Mouse (Mus musculus) embryonic facial prominence, embryonic 10.5 days (tissue): ENCODE measurements around the gene Anln. TPM values are rescaled to one million over a fixed set of nuclear protein-coding genes. Genes with fewer than 3 reads are reported as not detected.
"Not testable (repeated sequence)": the region's sequence is repeated elsewhere in the genome, so short reads cannot be mapped to it uniquely, and the experiment has no call there.

Experiments used
- DNase-seq: peaks from one replicate; pipeline ENCODE4 v3.0.0-alpha.2; 2017; ENCODE audit warnings: low spot score
- H3K27ac ChIP-seq: fragments of 300-500 bp; sonication (generic); replicated peaks from 2 replicates; pipeline ENCODE4 v1.5.1; 2016; ENCODE audit warnings: mild to moderate bottlenecking
- H3K27me3 ChIP-seq: fragments of 300-500 bp; sonication (generic); replicated peaks from 2 replicates; pipeline ENCODE4 v1.6.1; 2016; ENCODE audit warnings: low read depth, mild to moderate bottlenecking; ENCODE audit not compliant: poor library complexity, severe bottlenecking
- H3K36me3 ChIP-seq: fragments of 300-500 bp; sonication (generic); replicated peaks from 2 replicates; pipeline ENCODE4 v1.6.1; 2016; ENCODE audit warnings: mild to moderate bottlenecking, moderate library complexity
- H3K4me1 ChIP-seq: fragments of 300-500 bp; sonication (generic); 2 replicates; pipeline ENCODE4 v1.6.1; 2016
- H3K4me3 ChIP-seq: fragments of 300-500 bp; sonication (generic); 2 replicates; pipeline ENCODE4 v1.5.1; 2016; ENCODE audit warnings: mild to moderate bottlenecking, moderate library complexity
- H3K9me3 ChIP-seq: fragments of 300-500 bp; sonication (generic); 2 replicates; pipeline ENCODE4 v1.6.1; 2016; ENCODE audit warnings: mild to moderate bottlenecking
- WGBS: fragments of 180-500 bp; shearing (Covaris S2); methylation state at CpG from one replicate; pipeline ENCODE4 v1.1.7; 2016; 5-methylcytosine and 5-hydroxymethylcytosine counted together
- polyA plus RNA-seq: library from polyadenylated mRNA; unstranded; fragments of >200 nt; fragmentation: Nextera tagmentation; extraction: Ambion mirVana; gene quantifications from 2 replicates; pipeline ENCODE4 v1.2.1, GENCODE M21; 2016

The Anln gene
- polyA plus RNA-seq, 1 experiment from 2014 or later, result 41.6 TPM

DNA sequence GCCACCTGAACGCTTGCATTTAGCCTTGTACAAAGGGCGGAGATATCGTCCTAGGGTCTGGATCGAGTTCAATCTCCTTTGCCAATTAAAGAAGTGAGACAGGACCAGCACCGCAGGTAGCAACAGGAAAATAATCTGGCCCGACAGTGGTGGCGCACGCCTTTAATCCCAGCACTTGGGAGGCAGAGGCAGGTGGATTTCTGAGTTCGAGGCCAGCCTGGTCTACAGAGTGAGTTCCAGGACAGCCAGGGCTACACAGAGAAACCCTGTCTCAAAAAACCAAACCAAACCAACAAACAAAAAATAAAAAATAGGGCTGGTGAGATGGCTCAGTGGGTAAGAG is 81.1 kb downstream of the Anln start:
- not testable (repeated sequence) for DNase-seq, H3K27me3 ChIP-seq
- Histone ChIP-seq H3K27ac (peak overlapping the region; percentile 99), H3K4me3 (peak overlapping the region; percentile 90), H3K9me3 (peaks cover 22% of the 10 kb centered on the region; the same call in 1 of the 2 replicates), H3K36me3 (peaks cover 28% of the 10 kb centered on the region), H3K4me1 (peaks cover 12% of the 10 kb centered on the region)
- 17% methylated on average over 9 of the region's 9 CpGs for WGBS

- under 1% methylated on average over 56 of the region's 56 CpGs for WGBS
- Histone ChIP-seq H3K27ac (peak within 1 kb of the TSS; percentile 99), H3K4me1 (peaks cover 12% of the 10 kb centered on the region), H3K27me3 (no peaks in the 10 kb centered on the region), H3K4me3 (peak within 1 kb of the TSS; percentile 90), H3K9me3 (peaks cover 24% of the 10 kb centered on the region; the same call in 1 of the 2 replicates), H3K36me3 (peaks cover 34% of the 10 kb centered on the region)
- peak; percentile 97 for DNase-seq
These were observed 81.7 kb downstream of the Anln start, which contains the start of gene Zfp810 for GRCm38 (mm10) chr9:22307156-22307919. TSS of gene Zfp810 (minus strand) at chr9:22307648.

GRCm38 (mm10) chr9:22306726-22307125 is 82.3 kb downstream of the Anln start:
- H3K4me1 ChIP-seq, result peaks cover 12% of the 10 kb centered on the region
- H3K27me3 ChIP-seq, result no peaks in the 10 kb centered on the region
- peaks cover 40% of the 10 kb centered on the region for H3K36me3 ChIP-seq
- peak; percentile 46 for DNase-seq
- peak overlapping the region; percentile 99 for H3K27ac ChIP-seq
- H3K9me3 ChIP-seq, result peaks cover 18% of the 10 kb centered on the region; the same call in 1 of the 2 replicates
- 17% methylated on average over 6 of the region's 6 CpGs for WGBS
- peak overlapping the region; percentile 90 for H3K4me3 ChIP-seq

GRCm38 (mm10) chr9:22302199-22302598 is 86.8 kb downstream of the Anln start:
- Histone ChIP-seq H3K9me3 (peaks cover 14% of the 10 kb centered on the region; the same call in 1 of the 2 replicates), H3K27me3 (no peaks in the 10 kb centered on the region), H3K4me3 (no peak overlapping the region), H3K36me3 (peaks cover 84% of the 10 kb centered on the region), H3K4me1 (peaks cover 12% of the 10 kb centered on the region), H3K27ac (no peak overlapping the region)
- DNase-seq, result no peak
- WGBS, result 97% methylated on average over 1 of the region's 1 CpGs

Other genes starting within 250 kb of the Anln start
- 45.1 and 48.2 TPM in 2 replicates for gene Pigyl, start 232.3 kb downstream of the Anln start, polyA plus RNA-seq
- 0.24 and 0.26 TPM in 2 replicates for gene Zfp872, start 201.1 kb downstream of the Anln start, polyA plus RNA-seq
- 11.2 and 12.7 TPM in 2 replicates for gene Zfp809, start 163.5 kb downstream of the Anln start, polyA plus RNA-seq
- 8.3 and 9.3 TPM in 2 replicates for gene Zfp599, start 129.3 kb downstream of the Anln start, polyA plus RNA-seq
- gene Zfp810, start 81.5 kb downstream of the Anln start, polyA plus RNA-seq, result 26.3 and 29.7 TPM in 2 replicates
- gene 9530077C05Rik, start 22.3 kb upstream of the Anln start, polyA plus RNA-seq, result 6.2 and 6.8 TPM in 2 replicates
- gene Gm17545, start 65.1 kb upstream of the Anln start, polyA plus RNA-seq, result not detected in 2 replicates
- 46.9 and 51.0 TPM in 2 replicates for gene Rp9, start 80.6 kb upstream of the Anln start, polyA plus RNA-seq
- gene Bbs9, start 86.5 kb upstream of the Anln start, polyA plus RNA-seq, result 11.9 and 12.9 TPM in 2 replicates